Mouse (Mus musculus) kidney, postnatal 0 days (tissue): Measurements from ENCODE around the gene Itm2b. TPM values are rescaled to one million over a fixed set of nuclear protein-coding genes. Genes with fewer than 3 reads are reported as not detected.

ENCODE experiments used
- ATAC-seq: fragments of 200-750 bp; cut with Nextera tagmentation; replicated peaks from 2 replicates; pipeline ENCODE4 v1.8.0; 2017; ENCODE audit warnings: low read depth, moderate number of reproducible peaks, moderate TSS enrichment, moderate library complexity; ENCODE audit not compliant: low FRiP score
- DNase-seq: peaks from one replicate; pipeline ENCODE4 v3.0.0-alpha.2; 2016; ENCODE audit warnings: low spot score
- H3K27ac ChIP-seq: fragments of 300-500 bp; sonication (generic); 2 replicates; pipeline ENCODE4 v1.5.1; 2014; ENCODE audit warnings: mild to moderate bottlenecking
- H3K27me3 ChIP-seq: fragments of 300-500 bp; sonication (generic); 2 replicates; pipeline ENCODE4 v1.6.1; 2014; ENCODE audit warnings: low read length, mixed read lengths; ENCODE audit not compliant: insufficient read depth
- H3K36me3 ChIP-seq: fragments of 300-500 bp; sonication (generic); 2 replicates; pipeline ENCODE4 v1.6.1; 2014; ENCODE audit warnings: low read length, mixed read lengths; ENCODE audit not compliant: insufficient read depth
- H3K4me1 ChIP-seq: fragments of 300-500 bp; sonication (generic); replicated peaks from 2 replicates; pipeline ENCODE4 v1.6.1; 2014; ENCODE audit warnings: antibody characterized with exemption, low read length, mixed read lengths; ENCODE audit not compliant: insufficient read depth
- H3K4me2 ChIP-seq: fragments of 300-500 bp; sonication (generic); 2 replicates; pipeline ENCODE4 v1.6.1; 2014; ENCODE audit warnings: mild to moderate bottlenecking, low read length, moderate library complexity, mixed read lengths
- H3K4me3 ChIP-seq: fragments of 300-500 bp; sonication (generic); replicated peaks from 2 replicates; pipeline ENCODE4 v1.5.1; 2014; ENCODE audit warnings: low read depth, low read length
- H3K9ac ChIP-seq: fragments of 300-500 bp; sonication (generic); 2 replicates; pipeline ENCODE4 v1.6.1; 2014; ENCODE audit warnings: low read depth, low read length
- H3K9me3 ChIP-seq: fragments of 300-500 bp; sonication (generic); replicated peaks from 2 replicates; pipeline ENCODE4 v1.6.1; 2016; ENCODE audit warnings: low read length, inconsistent platforms, mixed read lengths
- CTCF ChIP-seq: IDR thresholded peaks from 2 replicates; pipeline ENCODE4 v1.5.1; 2016; ENCODE audit warnings: antibody characterized with exemption, low read depth, mild to moderate bottlenecking, moderate library complexity
- WGBS: fragments of 180-500 bp; shearing (Covaris S2); extraction: QIAGEN DNeasy Blood & Tissue Kit; methylation state at CpG from one replicate; pipeline ENCODE4 v1.1.7; 2014; 5-methylcytosine and 5-hydroxymethylcytosine counted together
- polyA plus RNA-seq: library from polyadenylated mRNA; unstranded; fragments of >200 nt; fragmentation: Nextera tagmentation; extraction: Ambion mirVana; gene quantifications from 2 replicates; pipeline ENCODE4 v1.2.1, GENCODE M21; 2015

The Itm2b gene
- polyA plus RNA-seq, 1 experiment from 2014 or later, result 1,975 TPM

DNA sequence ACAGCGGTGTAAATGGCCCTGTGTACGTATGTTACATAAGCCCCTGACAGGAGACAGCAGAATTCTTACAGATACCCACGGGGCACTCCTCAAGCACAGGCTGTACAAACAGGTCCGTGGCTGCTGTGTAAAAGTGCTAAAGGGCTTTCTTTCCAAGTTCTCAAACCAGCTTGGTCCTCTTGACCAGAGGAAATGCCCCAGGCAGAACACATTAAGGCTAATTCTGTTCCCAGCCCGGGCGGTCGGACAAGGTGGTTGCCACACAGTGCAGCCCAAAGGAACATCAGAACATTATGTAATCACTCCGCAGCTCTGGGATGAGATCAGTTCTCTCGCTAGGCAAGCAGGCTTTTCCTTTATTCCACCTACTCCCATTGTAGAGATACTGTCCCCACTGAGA is 2.4 kb downstream of the Itm2b start:
- Histone ChIP-seq H3K36me3 (0 out of 2 replicates have a peak, but pooled peaks cover 11% of the 10 kb centered on the region), H3K4me1 (peaks cover 33% of the 10 kb centered on the region), H3K9ac (0 out of 2 replicates have a peak overlapping the region, but pooled peaks have one; percentile 43), H3K27ac (no peak overlapping the region), H3K4me3 (peak overlapping the region; percentile 97), H3K4me2 (peak overlapping the region; percentile 63), H3K9me3 (no peaks in the 10 kb centered on the region), H3K27me3 (no peaks in the 10 kb centered on the region)
- WGBS, result 47% methylated on average over 9 of the region's 9 CpGs
- TF ChIP-seq CTCF, result no peak
- DNase-seq (no peak), ATAC-seq (no peak)

DNA sequence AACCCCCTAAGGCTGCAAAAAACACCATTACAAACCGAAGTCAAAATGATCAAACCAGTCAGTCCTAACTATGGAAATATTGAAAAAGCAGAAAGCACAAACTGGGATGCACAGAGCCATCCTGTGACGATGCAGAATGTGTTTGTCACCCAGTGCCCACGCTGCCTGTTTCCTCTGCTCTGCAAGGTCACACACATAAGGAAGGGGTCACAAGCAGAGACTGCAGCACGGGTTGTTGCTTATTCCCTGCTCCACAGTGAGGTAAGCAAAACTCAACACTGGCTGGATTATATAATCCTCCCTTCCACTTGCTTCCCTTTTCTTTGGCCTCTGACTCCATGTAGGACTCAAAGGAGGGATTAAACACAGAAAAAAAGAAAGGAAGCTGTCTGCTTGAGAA is 3.5 kb downstream of the Itm2b start:
- Histone ChIP-seq H3K4me2 (peak overlapping the region; percentile 63), H3K27ac (peak overlapping the region; percentile 31; the same call in 1 of the 2 replicates), H3K9me3 (no peaks in the 10 kb centered on the region), H3K4me1 (peaks cover 39% of the 10 kb centered on the region), H3K9ac (no peak overlapping the region), H3K27me3 (no peaks in the 10 kb centered on the region), H3K36me3 (0 out of 2 replicates have a peak, but pooled peaks cover 15% of the 10 kb centered on the region), H3K4me3 (0 out of 2 replicates have a peak overlapping the region, but pooled peaks have one; percentile 4)
- 26% methylated on average over 4 of the region's 4 CpGs for WGBS
- no peak for DNase-seq
- no peak for TF ChIP-seq CTCF
- ATAC-seq, result no peak

DNA sequence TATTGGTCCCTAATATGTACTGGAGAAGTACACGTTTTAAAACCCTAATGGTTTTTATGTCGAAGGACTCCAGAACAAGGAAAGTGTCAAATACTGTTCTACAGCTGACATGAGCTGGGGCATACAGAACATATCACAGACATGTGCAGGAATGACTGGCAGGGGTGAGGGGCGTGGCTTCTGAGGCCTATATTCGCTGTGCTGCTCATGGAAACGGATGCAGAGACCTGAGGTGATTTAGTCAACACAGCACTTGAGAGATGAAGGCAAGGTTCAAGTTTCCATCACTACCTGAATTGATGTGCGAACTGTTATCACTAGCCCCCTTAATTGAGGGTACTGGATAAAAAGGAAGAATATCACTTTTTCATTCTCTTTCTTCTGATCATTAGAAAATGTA is 7.3 kb downstream of the Itm2b start:
- H3K9me3 ChIP-seq, result no peaks in the 10 kb centered on the region
- H3K4me1 ChIP-seq, result peaks cover 39% of the 10 kb centered on the region
- no peaks in the 10 kb centered on the region for H3K27me3 ChIP-seq
- DNase-seq (no peak), ATAC-seq (no peak)
- WGBS, result 85% methylated on average over 6 of the region's 6 CpGs
- H3K9ac ChIP-seq, result no peak overlapping the region
- H3K4me2 ChIP-seq, result no peak overlapping the region
- H3K36me3 ChIP-seq, result 0 out of 2 replicates have a peak, but pooled peaks cover 18% of the 10 kb centered on the region
- no peak for TF ChIP-seq CTCF
- H3K4me3 ChIP-seq, result no peak overlapping the region
- H3K27ac ChIP-seq, result no peak overlapping the region

DNA sequence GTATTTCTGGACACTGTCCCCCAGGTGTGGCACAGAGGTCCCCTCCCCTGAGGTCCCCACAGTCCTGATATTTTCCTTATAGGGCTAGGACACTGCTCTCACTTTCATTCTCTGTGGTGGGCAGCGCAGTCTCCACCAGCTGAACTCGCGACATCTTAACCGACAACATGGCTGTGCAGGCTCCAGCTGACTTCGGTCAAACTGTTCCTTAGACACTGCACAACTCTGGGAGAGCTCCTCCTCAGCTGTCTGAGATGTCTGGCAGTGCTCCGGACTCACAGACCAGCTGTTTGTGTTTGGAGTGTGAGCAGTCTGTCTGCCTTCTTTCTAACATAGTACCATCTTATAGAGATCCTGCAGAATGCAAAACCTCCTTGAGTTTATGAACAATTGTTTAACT is 8.2 kb downstream of the Itm2b start:
- Histone ChIP-seq H3K4me1 (peaks cover 36% of the 10 kb centered on the region), H3K4me3 (no peak overlapping the region), H3K9ac (no peak overlapping the region), H3K36me3 (peaks cover 23% of the 10 kb centered on the region; the same call in 1 of the 2 replicates), H3K27me3 (no peaks in the 10 kb centered on the region), H3K27ac (peak overlapping the region; percentile 57; the same call in 1 of the 2 replicates), H3K4me2 (0 out of 2 replicates have a peak overlapping the region, but pooled peaks have one; percentile 10), H3K9me3 (no peaks in the 10 kb centered on the region)
- ATAC-seq, result peak; percentile 42
- TF ChIP-seq CTCF, result no peak
- 60% methylated on average over 6 of the region's 6 CpGs for WGBS
- DNase-seq, result peak; percentile 78

DNA sequence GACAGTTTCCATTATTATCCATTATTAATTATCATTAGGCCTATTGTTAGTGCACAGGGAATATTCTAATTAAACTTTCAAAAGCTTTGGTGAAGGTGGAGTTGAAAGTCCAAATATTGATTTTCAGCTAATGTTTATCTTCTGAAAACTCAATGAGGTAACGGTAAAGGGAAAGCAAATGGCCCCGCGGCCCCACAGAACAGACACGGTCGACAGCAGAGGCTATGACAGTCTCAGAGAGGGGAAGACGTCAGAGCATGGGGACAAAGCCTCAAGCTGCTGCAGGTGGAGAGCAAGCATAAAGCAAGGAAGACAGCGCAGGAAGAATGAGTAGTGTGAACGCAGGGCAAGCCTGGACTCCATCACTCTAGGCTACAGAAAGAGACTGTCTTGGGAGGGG is 9.2 kb downstream of the Itm2b start:
- H3K4me1 ChIP-seq, result peaks cover 28% of the 10 kb centered on the region
- no peak overlapping the region for H3K9ac ChIP-seq
- WGBS, result 82% methylated on average over 8 of the region's 8 CpGs
- no peak for TF ChIP-seq CTCF
- no peak for ATAC-seq
- no peaks in the 10 kb centered on the region for H3K9me3 ChIP-seq
- peaks cover 23% of the 10 kb centered on the region; the same call in 1 of the 2 replicates for H3K36me3 ChIP-seq
- no peak for DNase-seq
- H3K27ac ChIP-seq, result no peak overlapping the region
- H3K4me3 ChIP-seq, result no peak overlapping the region
- no peaks in the 10 kb centered on the region for H3K27me3 ChIP-seq
- H3K4me2 ChIP-seq, result no peak overlapping the region

DNA sequence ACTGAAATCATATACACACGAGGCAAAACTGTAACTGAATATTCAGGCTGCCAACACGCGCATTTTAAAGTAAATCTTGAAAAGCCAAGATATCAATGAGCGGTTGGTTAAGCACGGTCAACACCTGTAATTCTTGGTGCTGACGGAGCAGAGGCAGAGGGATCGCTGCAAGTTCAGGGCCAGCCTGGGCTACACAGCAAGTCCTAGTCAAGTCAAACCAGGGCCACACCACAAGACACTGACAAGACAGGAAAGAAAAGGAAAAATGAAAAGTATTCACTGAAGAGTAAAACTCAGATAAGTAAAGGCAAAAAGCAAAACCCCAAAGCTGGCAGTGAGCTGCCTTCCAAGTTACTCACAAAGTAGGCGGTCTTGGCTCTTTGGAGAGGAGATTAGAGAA is 9.6 kb downstream of the Itm2b start:
- Histone ChIP-seq H3K4me1 (peaks cover 28% of the 10 kb centered on the region), H3K4me2 (no peak overlapping the region), H3K36me3 (peaks cover 22% of the 10 kb centered on the region; the same call in 1 of the 2 replicates), H3K9ac (0 out of 2 replicates have a peak overlapping the region, but pooled peaks have one; percentile 32), H3K4me3 (no peak overlapping the region), H3K9me3 (no peaks in the 10 kb centered on the region), H3K27ac (peak overlapping the region; percentile 40; the same call in 1 of the 2 replicates), H3K27me3 (no peaks in the 10 kb centered on the region)
- no peak for TF ChIP-seq CTCF
- WGBS, result 83% methylated on average over 8 of the region's 8 CpGs
- DNase-seq, result no peak
- no peak for ATAC-seq
